ENCODE assay signal across 7 mouse cellular contexts in genomic region chr10:94035658-94036374, GRCm38 (mm10). TPM values are rescaled to one million over a fixed set of nuclear protein-coding genes. Genes with fewer than 3 reads are reported as not detected.
DNase-seq lines count a peak whose midpoint lies in the region; ATAC-seq lines count a peak whose summit lies in the region.

Vezt (minus strand) TSS chr10:94035817.
Fgd6 (plus strand) TSS chr10:94036001.

- H3K9ac ChIP-seq in intestine, embryonic 15.5 days, result peak within 1 kb of the TSS; percentile 89

- H3K4me1 ChIP-seq in intestine, embryonic 15.5 days (replicated peaks), result 0 out of 2 replicates have a peak, but pooled peaks cover 9% of the 10 kb centered on the region
- peaks cover 41% of the 10 kb centered on the region for H3K4me1 ChIP-seq in midbrain, embryonic 10.5 days

- H3K27me3 ChIP-seq in intestine, embryonic 15.5 days (replicated peaks), result no peaks in the 10 kb centered on the region
- H3K27me3 ChIP-seq in midbrain, embryonic 10.5 days (ENCODE audit: low read depth, poor library complexity, severe bottlenecking), result no peaks in the 10 kb centered on the region

- peak; percentile 99 for ATAC-seq in intestine, embryonic 15.5 days

- peak; percentile 100 for DNase-seq in adrenal gland, adult 2 months
- peak; percentile 99 for DNase-seq in embryo, embryonic 11.5 days (ENCODE audit: low read depth, low spot score)
- DNase-seq in gastrocnemius, postnatal 36 days, result peak; percentile 96 to 98
- peak; percentile 98 to 99 for DNase-seq in left cerebral cortex, postnatal 25 days (ENCODE audit: low spot score in 2 of 2)
- DNase-seq in midbrain, embryonic 10.5 days (ENCODE audit: low spot score), result peak; percentile 99
- DNase-seq in right cerebral cortex, postnatal 4 days, result peak; percentile 99

- H3K36me3 ChIP-seq in intestine, embryonic 15.5 days, result no peaks in the 10 kb centered on the region
- H3K36me3 ChIP-seq in midbrain, embryonic 10.5 days, result peaks cover under 1% of the 10 kb centered on the region

- peak within 1 kb of the TSS; percentile 76 for H3K27ac ChIP-seq in intestine, embryonic 15.5 days
- H3K27ac ChIP-seq in midbrain, embryonic 10.5 days (replicated peaks), result peak within 1 kb of the TSS; percentile 93

- H3K4me2 ChIP-seq in intestine, embryonic 15.5 days (replicated peaks), result peak within 1 kb of the TSS; percentile 75

- intact Hi-C loops in gastrocnemius, postnatal 36 days (cut with DNase I), result loop anchor here (2.0 kb wide), 1 partner anchor 81 kb away; no protein-coding TSS in a partner anchor
- intact Hi-C loops in left cerebral cortex, postnatal 25 days (cut with DNase I), result loop anchor here (1.0 to 5.0 kb wide), 3 partner anchors 80 to 161 kb away; partner anchors contain the start of genes Ndufa12 and Nr2c1

- H3K9me3 ChIP-seq in intestine, embryonic 15.5 days, result no peaks in the 10 kb centered on the region
- H3K9me3 ChIP-seq in midbrain, embryonic 10.5 days (replicated peaks), result no peaks in the 10 kb centered on the region

- under 1% methylated on average over 77 of the region's 77 CpGs for WGBS in intestine, embryonic 15.5 days
- under 1% methylated on average over 77 of the region's 77 CpGs for WGBS in midbrain, embryonic 10.5 days

- peak within 1 kb of the TSS; percentile 94 for H3K4me3 ChIP-seq in intestine, embryonic 15.5 days (replicated peaks)
- H3K4me3 ChIP-seq in midbrain, embryonic 10.5 days, result peak within 1 kb of the TSS; percentile 83

RNA-seq across cellular contexts. Expression of gene Vezt, which starts in this region (rescaled TPM):
- 10 to 100 TPM; 20.9 to 22.1 TPM for total RNA-seq in adrenal gland, adult 2 months (2021)
- polyA plus RNA-seq in adrenal gland, adult 2 months (2012; rRNA removed), result 4.6 and 6.6 TPM in 2 replicates
- 10 to 100 TPM; 32.5 to 40.1 TPM for total RNA-seq in gastrocnemius, postnatal 36 days (2021)
- polyA plus RNA-seq in intestine, embryonic 15.5 days (2015; fragmentation: Nextera tagmentation; extraction: Ambion mirVana), result 18.6 and 20.1 TPM in 2 replicates
- total RNA-seq in left cerebral cortex, postnatal 25 days (2021), result 10 to 100 TPM; 74.9 to 82.3 TPM
- 29.6 and 36.0 TPM in 2 replicates for polyA plus RNA-seq in midbrain, embryonic 10.5 days (2016; fragmentation: Nextera tagmentation; extraction: Ambion mirVana)

RNA-seq across cellular contexts. Expression of gene Fgd6, which starts in this region (rescaled TPM):
- 1 to 10 TPM; 4.5 to 5.6 TPM for total RNA-seq in adrenal gland, adult 2 months (2021)
- 0.64 and 0.80 TPM in 2 replicates for polyA plus RNA-seq in adrenal gland, adult 2 months (2012; rRNA removed)
- 1 to 10 TPM; 1.5 to 2.2 TPM for total RNA-seq in gastrocnemius, postnatal 36 days (2021)
- 3.1 and 3.4 TPM in 2 replicates for polyA plus RNA-seq in intestine, embryonic 15.5 days (2015; fragmentation: Nextera tagmentation; extraction: Ambion mirVana)
- 10 to 100 TPM in 1 of 2 experiments, 1 to 10 TPM in 1; 8.8 to 10.6 TPM for total RNA-seq in left cerebral cortex, postnatal 25 days (2021)
- 4.5 TPM in 2 replicates for polyA plus RNA-seq in midbrain, embryonic 10.5 days (2016; fragmentation: Nextera tagmentation; extraction: Ambion mirVana)

Comparison
In these comparisons a context has a peak if more than half of its experiments do, and no peak if none do; other contexts are left out.
1. Peak in every context shown above with its lines: DNase-seq, ATAC-seq, H3K4me3 ChIP-seq and H3K27ac ChIP-seq.